Mouse (Mus musculus) testis, postnatal 14 days (tissue): ENCODE results near the gene Tnpo2.

Experiments used
- DNase-seq: peaks from one replicate; pipeline ENCODE4 v3.0.0; 2021; ENCODE audit warnings: low spot score

The Tnpo2 gene

DNA sequence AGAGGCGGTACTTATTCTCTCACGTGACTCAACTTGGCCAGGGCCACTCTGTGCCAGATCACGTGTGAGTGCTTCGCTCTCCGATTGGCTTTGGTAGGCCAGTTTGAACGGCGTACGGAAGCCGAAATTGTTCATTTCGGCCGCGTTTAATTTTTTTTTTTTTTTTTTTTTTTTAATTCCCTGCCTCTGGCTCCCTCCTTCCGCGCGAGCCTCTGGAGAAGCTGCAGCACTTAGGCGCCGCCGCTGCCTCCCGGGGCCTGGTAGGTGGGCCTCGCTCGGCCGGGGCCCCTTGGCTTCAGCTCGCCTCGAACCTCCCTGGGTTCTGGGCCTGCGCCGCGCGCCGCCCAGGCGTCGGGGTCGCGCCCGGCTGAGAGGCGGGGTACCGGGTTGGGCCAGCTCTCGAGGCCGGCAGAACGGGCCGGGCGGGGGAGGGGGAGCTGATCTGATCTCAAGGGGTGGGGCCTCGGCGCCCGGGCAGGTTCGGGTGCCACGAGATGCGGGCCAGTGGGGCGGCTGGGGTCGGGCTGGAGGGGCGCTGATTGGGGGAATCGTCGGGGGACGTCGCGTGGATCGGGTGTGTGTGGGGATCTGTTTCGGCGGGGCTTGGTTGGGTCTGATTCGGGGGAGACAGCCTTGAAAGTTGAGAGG is at the start of gene Tnpo2:
TSS of gene Tnpo2 (plus strand) at position 198 of the 648 bp plus-strand sequence.
- DNase-seq, result peak; percentile 95

DNA sequence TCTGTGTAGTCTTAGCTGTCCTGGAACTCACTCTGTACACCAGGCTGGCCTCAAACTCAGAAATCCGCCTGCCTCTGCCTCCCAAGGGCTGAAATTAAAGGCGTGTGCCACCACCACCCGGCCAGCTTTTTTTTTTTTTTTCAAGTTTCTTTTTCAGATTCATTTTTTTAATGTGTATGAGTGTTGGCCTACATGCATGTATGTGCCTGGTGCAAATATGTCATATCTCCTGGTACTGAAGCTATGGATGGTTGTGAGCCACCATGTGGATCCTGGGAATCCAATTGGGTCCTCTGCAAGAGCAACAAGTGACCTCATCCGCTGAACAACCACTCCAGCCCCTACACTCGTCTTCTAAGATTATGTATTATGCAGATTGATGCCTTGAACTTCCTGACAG is 49.3 kb upstream of the Tnpo2 start:
- DNase-seq, result no peak

DNA sequence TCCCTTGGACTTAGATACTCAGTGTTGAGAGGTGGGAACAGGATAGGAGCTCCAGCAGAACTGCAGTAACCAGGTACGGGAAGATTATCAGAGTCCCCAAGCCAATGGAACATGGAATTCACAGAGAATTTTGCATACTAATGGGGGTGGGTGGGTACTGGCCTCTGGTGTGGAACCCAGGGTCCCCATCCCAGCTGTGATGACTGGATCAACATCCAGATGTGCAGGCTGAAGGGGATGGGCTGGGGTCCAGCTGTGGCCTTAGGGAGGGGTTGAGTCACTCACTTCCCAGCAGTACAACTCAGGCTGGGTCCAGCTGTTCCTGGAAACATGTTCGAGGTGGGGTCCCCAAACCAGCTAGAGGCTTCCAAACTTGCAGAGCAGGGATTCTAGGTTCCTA is 48.8 kb upstream of the Tnpo2 start:
- DNase-seq, result no peak

DNA sequence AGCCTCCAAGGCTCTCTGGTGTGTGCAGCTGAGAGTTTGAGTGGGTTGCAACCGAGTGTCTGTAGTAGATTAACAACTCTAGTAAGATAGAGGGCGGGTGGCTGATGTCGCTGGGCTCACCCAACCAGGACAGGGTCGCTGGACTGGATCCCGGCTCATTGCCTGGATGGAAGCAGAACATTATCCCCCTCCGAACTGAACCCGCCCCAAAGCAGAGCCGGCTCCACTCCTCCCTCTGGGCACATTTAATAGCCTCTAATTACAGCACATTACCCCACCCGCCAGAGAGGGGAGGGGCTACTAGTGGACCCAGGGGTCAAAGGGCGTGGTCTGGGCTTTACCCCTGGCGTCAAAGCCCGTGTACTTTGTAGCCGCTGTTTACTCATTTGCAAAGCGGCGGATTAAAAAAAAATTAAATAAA is 47.4 kb upstream of the Tnpo2 start:
- DNase-seq, result no peak

DNA sequence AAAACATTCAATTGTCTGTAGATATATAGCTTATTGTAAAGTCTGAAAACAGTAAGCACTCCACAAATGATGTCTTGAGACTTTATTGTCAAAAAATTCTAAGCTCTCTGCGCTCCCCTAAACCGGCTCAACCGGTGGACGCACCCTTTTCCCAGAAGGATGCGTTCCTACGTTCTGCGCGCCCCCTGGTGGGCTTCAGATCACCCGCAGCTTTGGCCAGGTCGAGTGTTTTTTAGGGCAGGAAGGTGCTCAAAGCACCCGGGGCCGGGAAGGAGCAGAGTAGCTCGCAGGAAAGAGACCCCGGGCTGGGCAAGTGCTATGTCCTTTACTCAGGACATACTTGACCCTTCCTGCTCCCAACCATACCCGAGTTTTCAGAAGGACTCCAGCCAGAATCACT is 46.9 kb upstream of the Tnpo2 start:
- peak; percentile 87 for DNase-seq

DNA sequence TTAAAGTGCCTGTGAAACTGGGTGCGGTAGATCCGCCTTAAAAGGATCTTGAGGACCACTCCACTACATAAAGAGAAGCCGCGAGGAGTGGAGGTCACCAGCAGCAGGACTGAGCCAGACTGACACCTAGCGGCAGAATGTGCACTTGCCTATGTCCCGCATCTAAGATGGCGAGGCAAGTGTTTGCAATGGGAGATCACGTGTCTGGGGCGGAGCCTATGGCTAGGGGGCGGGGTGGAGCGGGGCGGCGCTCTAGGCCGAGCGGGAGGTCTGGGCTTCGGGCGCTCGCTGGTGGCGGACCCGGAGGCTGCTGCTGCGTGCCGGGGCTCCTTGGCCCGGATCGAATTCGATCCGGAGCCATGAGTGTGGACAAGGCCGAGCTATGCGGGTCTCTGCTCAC is 46.4 kb upstream of the Tnpo2 start, which contains the start of gene Hook2:
TSS of gene Hook2 (plus strand) at position 255 of the 400 bp plus-strand sequence.
- peak; percentile 95 for DNase-seq

DNA sequence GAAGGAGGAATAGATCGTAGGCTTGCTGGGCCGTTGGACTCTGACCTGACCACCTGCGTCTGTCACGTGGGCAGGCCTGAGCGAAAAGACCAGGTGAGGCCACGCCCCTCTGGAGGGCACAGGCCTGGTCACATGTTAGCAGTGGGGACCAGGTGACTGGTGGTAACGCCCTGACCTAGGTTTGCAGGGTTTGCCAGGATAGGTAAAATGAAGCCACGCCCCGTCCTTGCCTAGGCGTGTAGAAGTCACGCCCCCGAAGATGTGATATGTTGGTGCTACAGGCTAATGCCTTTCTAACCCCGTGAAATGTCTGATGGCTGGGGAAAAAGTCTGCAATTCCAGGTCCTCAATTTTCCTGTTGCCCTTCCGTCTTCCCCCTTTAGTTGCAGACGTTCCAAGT is 45.9 kb upstream of the Tnpo2 start:
- peak; percentile 83 for DNase-seq

DNA sequence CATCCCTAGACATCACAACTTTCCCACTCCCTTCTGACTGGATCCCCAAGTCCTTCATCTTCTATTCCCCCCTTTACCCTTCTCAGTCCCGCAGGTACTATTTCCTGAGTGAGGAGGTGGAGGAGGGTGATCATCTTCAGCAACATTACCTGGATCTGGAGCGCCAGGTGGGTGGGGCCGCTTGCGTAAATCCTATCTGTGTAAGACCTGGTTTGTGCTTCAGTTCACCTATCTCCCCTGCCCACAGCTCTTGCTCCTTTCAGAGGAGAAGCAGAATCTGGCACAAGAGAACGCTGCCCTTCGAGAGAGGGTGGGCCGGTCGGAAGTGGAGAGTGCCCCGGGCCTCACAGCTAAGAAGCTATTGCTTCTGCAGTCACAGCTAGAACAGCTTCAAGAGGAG is 42.3 kb upstream of the Tnpo2 start:
- DNase-seq, result no peak

DNA sequence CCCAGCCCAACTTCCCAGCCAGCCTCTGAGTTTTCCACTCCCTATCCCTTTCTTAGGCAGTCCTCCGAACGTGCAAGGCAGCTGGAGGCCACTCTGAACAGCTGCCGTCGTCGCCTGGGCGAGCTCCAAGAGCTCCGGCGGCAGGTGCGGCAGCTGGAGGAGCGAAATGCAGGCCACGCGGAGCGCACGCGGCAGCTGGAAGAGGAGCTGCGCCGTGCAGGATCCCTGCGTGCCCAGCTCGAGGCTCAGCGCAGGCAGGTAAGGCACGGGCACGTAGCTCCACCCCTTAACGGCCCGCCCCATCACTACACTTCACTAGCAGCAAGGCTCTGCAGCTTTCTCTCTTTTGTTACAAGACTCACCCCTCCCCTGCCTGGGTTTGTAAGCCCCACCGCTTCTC is 41.0 kb upstream of the Tnpo2 start:
- DNase-seq, result peak; percentile 63

DNA sequence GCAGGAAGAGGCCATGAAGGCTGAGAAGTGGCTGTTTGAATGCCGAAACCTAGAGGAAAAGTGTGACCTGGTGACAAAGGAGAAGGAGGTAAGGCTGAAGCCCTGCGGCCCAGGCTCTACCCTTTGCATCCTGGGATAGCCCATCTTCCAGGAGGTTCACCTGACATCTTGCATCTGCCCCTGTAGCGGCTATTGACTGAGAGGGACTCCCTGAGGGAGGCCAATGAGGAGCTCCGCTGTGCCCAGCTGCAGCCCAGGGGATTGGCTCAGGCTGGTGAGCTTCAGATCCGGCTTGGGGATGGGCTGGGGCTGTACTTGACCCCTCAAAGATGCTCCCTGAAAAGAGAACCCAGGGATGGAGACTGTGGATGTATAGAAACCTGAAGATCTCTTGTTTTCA is 39.7 kb upstream of the Tnpo2 start:
- DNase-seq, result no peak

DNA sequence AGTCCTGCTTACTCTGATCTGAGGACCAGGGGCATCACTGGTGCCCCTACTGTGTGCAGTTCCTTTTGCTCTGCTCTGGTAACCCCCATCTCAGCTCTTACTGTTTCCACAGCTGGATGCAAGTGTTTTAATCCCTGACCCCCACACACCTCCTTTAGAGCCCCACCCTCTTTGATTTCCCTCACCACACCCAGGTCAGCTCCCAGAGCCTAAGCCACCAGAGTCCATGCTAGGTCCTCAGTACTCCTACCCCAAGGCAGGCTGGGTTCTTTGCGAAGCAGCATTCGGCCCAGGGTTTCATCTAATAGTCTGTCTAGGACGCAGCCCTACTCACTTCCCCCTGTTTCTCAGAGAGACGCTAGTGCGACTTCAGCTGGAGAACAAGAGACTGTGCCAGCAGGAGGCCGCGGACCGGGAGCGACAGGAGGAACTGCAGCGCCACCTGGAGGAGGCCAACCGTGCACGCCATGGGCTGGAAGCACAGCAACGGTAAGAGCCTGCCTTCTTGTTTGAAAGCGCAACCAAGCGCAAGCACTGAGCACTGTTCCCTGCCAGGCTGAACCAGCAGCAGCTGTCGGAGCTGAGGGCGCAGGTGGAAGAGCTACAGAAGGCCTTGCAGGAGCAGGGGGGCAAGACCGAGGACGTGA is 38.9 kb upstream of the Tnpo2 start:
- DNase-seq, result peak; percentile 84

DNA sequence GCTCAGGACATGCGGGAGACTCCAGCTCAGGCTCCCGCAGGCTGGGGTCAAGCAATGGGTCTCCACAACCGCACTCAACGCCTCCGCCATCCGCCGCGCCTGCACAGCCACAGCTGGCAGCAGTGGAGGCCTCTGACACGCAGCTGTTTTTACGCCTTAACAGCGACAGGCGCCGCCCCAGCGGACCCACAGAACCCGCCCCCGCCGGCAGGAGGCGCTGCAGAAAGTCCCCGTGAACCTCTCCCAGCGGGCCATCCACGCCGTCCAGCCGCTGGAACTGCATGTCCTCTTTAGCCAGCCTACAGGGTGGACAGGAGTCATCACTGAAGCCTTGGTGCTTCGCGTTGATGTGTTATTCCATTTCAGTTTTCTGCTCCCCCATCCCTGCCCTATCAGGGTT is 29.0 kb upstream of the Tnpo2 start:
- DNase-seq, result peak; percentile 79

DNA sequence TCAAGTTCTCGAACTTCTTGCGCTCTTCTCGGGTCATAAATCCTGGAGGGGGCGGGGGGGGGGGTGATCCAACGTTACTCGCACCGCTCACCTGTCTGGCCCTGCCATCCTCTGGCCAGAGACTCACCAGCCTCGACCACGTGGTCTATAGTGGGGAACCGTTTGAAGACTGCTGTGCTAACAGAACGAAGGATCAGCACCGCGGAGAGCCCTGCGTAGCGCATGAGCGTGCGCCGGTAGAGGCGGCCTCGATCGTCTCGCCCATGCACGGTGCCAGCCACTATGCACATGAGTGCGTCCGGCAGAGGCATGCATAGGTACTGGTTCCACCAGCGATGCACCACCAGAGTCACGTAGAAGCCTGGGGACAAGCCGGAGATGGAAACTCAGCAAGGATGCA is 25.5 kb upstream of the Tnpo2 start:
- DNase-seq, result no peak

DNA sequence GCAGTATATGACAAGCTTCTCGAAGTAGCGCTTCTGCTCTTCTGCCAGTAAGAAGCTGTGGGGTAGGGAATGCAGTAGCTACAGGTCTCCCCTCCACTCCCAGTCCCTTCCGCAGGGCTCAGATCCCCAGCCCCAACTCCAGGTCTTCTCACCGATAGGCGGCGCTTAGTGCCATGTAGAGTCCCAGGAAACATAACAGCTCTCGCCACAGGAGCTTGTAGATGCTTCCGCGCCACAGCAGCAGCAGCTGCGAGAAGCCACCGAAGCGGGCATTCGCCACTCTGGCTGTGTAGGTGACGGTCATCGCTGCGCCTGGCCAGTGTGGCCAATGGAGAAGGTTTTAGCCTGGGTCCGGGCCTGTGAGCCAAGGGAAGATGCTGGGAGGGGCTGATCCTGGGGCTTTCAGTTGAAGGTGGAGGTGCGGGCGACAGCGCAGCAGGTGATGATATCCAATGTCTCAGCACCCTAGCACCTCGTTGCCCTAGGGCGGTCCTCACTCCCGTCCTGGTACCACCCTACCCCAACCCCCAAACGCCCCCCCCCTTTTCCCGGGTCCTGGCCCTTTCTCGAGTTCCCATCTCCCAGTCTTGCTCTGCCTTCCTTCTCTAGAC is 23.4 kb upstream of the Tnpo2 start:
- DNase-seq, result peak; percentile 77

DNA sequence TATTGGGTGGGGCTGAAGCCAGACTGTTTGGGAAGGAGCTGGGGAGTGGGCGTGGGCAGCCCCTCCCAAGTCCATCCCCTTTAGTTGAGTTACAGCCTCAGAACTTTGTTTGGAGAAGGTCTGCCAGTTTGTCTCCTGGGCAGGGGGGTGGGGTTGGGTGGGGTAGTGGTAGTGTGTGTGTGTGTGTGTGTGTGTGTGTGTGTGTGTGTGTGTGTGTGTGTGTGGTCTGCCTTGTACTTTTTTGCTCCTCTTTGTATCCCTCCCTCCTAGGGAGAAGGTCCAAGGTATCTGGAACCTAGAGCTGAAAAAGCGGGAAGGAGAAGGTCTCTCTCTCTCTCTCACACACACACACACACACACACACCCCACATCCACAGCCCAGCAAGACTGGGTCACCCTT is 22.3 kb upstream of the Tnpo2 start, which contains the start of gene Best2:
TSS of gene Best2 (minus strand) at position 101 of the 400 bp plus-strand sequence.
- no peak for DNase-seq

DNA sequence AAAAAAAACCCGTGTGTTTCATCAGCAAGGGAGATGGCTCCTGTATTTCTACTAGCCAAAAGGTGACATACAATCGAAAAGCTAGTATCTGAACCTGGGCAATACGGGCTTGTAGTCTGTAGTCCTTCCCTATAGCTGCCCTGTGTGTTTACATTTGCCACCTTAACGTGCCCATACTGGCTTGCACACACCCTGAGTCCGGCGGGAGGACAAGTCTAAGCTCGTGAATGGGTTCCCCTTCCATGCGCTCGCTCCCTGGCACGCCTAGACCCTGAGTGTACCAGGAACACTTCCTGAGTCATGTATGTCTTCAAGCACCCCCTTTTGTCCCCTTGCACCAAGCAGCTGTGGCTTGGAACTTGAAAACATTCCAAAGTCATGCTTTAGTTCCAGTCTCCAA is 20.0 kb upstream of the Tnpo2 start:
- no peak for DNase-seq

DNA sequence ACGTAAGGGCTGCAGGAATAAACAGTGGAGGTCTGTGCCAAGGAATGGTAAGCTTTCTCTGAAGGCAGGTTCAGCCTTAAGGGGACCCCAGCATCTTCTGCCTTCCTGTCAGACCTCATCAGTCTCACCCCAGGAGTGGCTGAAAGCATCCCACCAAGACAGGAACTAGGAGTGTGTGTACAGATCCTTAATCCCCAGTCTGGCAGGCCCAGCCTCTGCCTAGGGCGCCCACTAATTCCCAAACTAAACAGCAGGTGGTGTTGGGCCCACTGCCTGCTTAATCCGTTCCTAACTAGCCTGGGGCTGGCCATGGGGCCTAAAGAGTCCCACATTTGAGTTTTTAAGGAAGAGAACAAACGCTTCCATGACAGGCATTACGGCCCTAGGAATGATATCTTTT is 19.5 kb upstream of the Tnpo2 start:
- no peak for DNase-seq

DNA sequence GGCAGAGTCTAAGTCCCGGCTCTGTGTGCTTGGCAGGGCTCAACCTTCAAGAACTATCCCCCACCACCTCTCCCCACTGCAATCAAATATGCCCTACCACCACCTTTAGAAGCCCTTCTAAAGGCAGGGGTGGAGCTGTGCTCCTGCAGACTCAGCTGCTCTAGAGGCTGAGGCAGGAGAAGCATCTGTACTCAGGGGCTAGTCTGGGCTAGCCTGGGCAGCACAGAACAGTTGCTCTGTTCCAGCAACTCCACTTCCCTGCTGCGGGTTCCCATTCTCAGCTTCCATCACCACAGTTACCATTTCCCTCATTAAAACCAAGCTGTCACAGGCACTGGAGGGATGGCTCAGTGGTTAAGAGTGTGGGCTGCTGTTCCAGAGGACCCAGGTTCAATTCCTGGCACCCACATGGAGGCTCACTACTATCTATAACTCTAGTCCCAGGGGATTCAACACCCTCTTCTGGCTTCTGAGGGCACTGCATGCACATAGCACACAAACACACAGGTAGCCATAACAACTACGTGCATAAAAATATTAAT is 15.1 kb upstream of the Tnpo2 start:
- DNase-seq, result no peak

DNA sequence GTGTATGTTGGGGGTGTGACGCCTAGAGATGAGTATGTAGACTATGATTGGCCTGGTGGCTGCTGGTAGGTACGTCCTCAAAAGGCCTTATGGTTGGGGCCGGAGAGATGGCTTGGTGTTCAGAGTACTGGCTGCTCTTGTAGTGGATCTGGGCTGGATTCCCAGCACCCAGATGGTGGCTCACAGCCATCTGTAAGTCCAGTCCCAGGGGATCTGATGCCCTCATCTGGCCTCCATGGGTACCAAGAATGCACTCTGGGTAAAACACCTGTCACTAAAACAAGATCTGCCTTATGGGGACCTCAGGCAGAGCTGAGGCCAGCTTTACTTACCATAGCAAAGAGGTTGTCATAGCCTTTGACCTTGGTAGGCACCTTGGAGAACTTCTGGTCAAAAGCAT is 12.9 kb upstream of the Tnpo2 start:
- no peak for DNase-seq

DNA sequence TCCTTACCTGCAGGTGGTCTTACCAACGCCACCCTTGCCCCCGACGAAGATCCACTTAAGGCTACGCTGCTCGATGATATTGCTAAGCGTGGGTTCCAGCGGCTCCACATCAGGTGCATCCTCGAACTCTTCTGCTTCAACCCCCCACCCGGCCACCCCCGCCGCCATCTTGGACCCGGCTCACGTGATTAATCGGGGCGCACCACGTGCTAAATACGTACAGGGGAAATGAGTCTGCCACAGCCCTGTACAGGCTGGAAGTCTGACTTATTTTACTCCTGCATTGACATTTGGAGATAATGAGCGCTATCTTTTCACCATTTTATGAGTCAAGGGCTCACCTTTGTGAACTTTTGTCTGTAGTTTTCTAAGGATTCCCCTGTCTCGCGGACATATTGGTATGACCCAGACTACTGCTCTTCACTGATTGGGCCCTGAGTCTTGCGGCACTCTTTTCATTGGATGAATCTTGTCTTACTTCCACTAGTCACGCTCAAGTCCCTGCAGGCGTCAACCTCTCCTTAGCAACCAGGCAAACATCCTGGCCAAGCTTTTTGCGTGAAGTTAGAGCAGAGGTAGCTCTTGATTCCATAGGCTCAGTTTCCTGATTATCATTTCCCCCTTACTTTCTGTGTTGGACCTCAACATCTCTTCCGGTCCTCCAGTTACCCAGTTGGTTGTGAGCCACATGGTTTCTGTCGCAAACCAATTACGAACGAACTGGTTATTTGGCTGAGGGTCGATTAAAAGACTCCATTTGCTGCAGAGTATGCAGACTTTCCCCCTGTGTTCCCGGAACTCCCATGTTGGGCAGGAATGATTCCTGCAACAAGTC is 11.4 kb upstream of the Tnpo2 start, which contains the start of gene Asna1:
TSS of gene Asna1 (minus strand) at position 184 of the 835 bp plus-strand sequence.
- DNase-seq, result peak; percentile 89

DNA sequence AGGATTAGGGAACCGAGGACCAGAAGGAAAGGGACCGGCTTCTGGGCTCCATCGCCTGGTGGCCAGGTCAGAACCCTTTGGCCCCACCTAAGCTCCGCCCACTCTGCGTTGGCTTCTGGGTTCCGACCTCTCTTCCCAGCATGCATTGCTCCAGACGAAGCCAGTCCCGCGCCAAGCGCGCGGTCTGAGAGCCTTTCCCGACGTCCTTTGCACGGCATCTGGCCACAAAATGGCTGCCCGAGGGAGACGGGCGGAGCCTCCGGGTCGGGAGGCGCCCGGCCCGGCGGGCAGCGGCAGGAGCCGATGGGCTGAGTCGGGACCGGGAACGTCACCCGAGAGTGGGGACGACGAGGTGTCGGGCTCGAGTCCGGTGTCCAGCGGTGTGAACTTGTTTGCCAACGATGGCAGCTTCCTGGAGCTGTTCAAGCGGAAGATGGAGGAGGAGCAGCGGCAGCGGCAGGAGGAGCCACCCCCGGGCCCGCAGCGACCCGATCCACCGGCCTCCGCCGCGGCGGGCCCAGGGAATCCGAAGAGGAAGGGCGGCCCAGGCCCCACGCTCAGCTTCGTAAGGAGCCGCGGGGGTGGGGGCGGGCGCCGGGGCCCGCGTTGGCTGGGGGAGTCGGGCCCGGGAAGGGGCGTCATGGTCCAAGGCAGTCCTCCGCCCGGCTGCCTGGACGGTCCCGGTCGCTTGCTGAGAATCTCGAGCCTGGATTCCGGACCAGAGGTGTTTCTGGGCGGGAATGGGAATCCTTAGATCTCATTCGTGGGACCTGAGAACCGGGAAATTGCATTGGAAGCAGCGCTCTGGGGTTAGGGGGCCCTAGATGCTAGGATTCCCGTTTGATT is 9.8 kb upstream of the Tnpo2 start, which contains the start of gene Trir:
TSS of gene Trir (plus strand) at position 154 of the 846 bp plus-strand sequence.
- DNase-seq, result peak; percentile 97
